Mouse (Mus musculus) kidney, postnatal 0 days (tissue): ENCODE measurements around the gene BC017158. TPM values are rescaled to one million over a fixed set of nuclear protein-coding genes. Genes with fewer than 3 reads are reported as not detected.

Source experiments
- ATAC-seq: fragments of 200-750 bp; cut with Nextera tagmentation; replicated peaks from 2 replicates; pipeline ENCODE4 v1.8.0; 2017; ENCODE audit warnings: low read depth, moderate number of reproducible peaks, moderate TSS enrichment, moderate library complexity; ENCODE audit not compliant: low FRiP score
- DNase-seq: peaks from one replicate; pipeline ENCODE4 v3.0.0-alpha.2; 2016; ENCODE audit warnings: low spot score
- H3K27ac ChIP-seq: fragments of 300-500 bp; sonication (generic); 2 replicates; pipeline ENCODE4 v1.5.1; 2014; ENCODE audit warnings: mild to moderate bottlenecking
- H3K27me3 ChIP-seq: fragments of 300-500 bp; sonication (generic); 2 replicates; pipeline ENCODE4 v1.6.1; 2014; ENCODE audit warnings: low read length, mixed read lengths; ENCODE audit not compliant: insufficient read depth
- H3K36me3 ChIP-seq: fragments of 300-500 bp; sonication (generic); 2 replicates; pipeline ENCODE4 v1.6.1; 2014; ENCODE audit warnings: low read length, mixed read lengths; ENCODE audit not compliant: insufficient read depth
- H3K4me1 ChIP-seq: fragments of 300-500 bp; sonication (generic); replicated peaks from 2 replicates; pipeline ENCODE4 v1.6.1; 2014; ENCODE audit warnings: antibody characterized with exemption, low read length, mixed read lengths; ENCODE audit not compliant: insufficient read depth
- H3K4me2 ChIP-seq: fragments of 300-500 bp; sonication (generic); 2 replicates; pipeline ENCODE4 v1.6.1; 2014; ENCODE audit warnings: mild to moderate bottlenecking, low read length, moderate library complexity, mixed read lengths
- H3K4me3 ChIP-seq: fragments of 300-500 bp; sonication (generic); replicated peaks from 2 replicates; pipeline ENCODE4 v1.5.1; 2014; ENCODE audit warnings: low read depth, low read length
- H3K9ac ChIP-seq: fragments of 300-500 bp; sonication (generic); 2 replicates; pipeline ENCODE4 v1.6.1; 2014; ENCODE audit warnings: low read depth, low read length
- H3K9me3 ChIP-seq: fragments of 300-500 bp; sonication (generic); replicated peaks from 2 replicates; pipeline ENCODE4 v1.6.1; 2016; ENCODE audit warnings: low read length, inconsistent platforms, mixed read lengths
- CTCF ChIP-seq: IDR thresholded peaks from 2 replicates; pipeline ENCODE4 v1.5.1; 2016; ENCODE audit warnings: antibody characterized with exemption, low read depth, mild to moderate bottlenecking, moderate library complexity
- WGBS: fragments of 180-500 bp; shearing (Covaris S2); extraction: QIAGEN DNeasy Blood & Tissue Kit; methylation state at CpG from one replicate; pipeline ENCODE4 v1.1.7; 2014; 5-methylcytosine and 5-hydroxymethylcytosine counted together
- polyA plus RNA-seq: library from polyadenylated mRNA; unstranded; fragments of >200 nt; fragmentation: Nextera tagmentation; extraction: Ambion mirVana; gene quantifications from 2 replicates; pipeline ENCODE4 v1.2.1, GENCODE M21; 2015

The BC017158 gene
- polyA plus RNA-seq, 1 experiment from 2014 or later = 22.1 TPM

- TF ChIP-seq CTCF = peak; percentile 75
- H3K27me3 ChIP-seq = no peaks in the 10 kb centered on the region
- peaks cover 11% of the 10 kb centered on the region; the same call in 1 of the 2 replicates for H3K4me1 ChIP-seq
- peaks cover 13% of the 10 kb centered on the region for H3K36me3 ChIP-seq
- H3K4me2 ChIP-seq = peak overlapping the region; percentile 55
- peak overlapping the region; percentile 61 for H3K9ac ChIP-seq
- peak overlapping the region; percentile 47 for H3K4me3 ChIP-seq
- peak; percentile 65 for ATAC-seq
- H3K9me3 ChIP-seq = no peaks in the 10 kb centered on the region
- DNase-seq = peak; percentile 95
- 2% methylated on average over 13 of the region's 13 CpGs for WGBS
- peak overlapping the region; percentile 80 for H3K27ac ChIP-seq
Observed at GRCm38 (mm10) chr7:128247443-128247842, 50.5 kb downstream of the BC017158 start.

GRCm38 (mm10) chr7:128246496-128247391, 51.2 kb downstream of the BC017158 start, which contains the start of gene Tgfb1i1:
Tgfb1i1 (plus strand) TSS chr7:128246812.
- peak within 1 kb of the TSS; percentile 47 for H3K4me3 ChIP-seq
- 1% methylated on average over 28 of the region's 30 CpGs for WGBS
- no peak for TF ChIP-seq CTCF
- no peaks in the 10 kb centered on the region for H3K27me3 ChIP-seq
- DNase-seq = peak; percentile 83
- peak within 1 kb of the TSS; percentile 55 for H3K4me2 ChIP-seq
- ATAC-seq = peak; percentile 79
- H3K27ac ChIP-seq = peak within 1 kb of the TSS; percentile 80
- H3K9me3 ChIP-seq = no peaks in the 10 kb centered on the region
- peak within 1 kb of the TSS; percentile 61 for H3K9ac ChIP-seq
- H3K4me1 ChIP-seq = 0 out of 2 replicates have a peak, but pooled peaks cover 4% of the 10 kb centered on the region
- peaks cover 17% of the 10 kb centered on the region for H3K36me3 ChIP-seq

DNA sequence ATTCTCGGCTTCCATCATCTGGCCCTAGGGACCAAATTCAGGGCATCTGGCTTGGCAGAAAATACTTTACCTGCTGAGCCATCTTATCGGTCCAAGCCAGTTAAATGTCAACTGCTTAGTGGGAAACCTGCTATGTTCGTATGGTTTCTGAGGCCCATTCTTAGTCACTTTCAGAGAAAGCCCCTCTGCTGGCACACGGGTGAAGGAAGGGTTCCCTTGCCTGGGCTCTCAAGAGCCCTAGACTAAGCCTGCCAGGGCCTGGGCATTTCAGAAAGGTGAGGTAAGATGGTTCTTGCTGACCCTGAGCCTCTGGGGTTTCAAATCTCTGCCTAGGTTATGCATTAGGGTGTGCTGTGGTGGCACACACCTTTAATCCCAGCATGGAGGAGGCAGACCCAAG, 52.4 kb downstream of the BC017158 start:
- H3K4me2 ChIP-seq = no peak overlapping the region
- H3K36me3 ChIP-seq = peaks cover 26% of the 10 kb centered on the region
- 89% methylated on average over 4 of the region's 4 CpGs for WGBS

DNA sequence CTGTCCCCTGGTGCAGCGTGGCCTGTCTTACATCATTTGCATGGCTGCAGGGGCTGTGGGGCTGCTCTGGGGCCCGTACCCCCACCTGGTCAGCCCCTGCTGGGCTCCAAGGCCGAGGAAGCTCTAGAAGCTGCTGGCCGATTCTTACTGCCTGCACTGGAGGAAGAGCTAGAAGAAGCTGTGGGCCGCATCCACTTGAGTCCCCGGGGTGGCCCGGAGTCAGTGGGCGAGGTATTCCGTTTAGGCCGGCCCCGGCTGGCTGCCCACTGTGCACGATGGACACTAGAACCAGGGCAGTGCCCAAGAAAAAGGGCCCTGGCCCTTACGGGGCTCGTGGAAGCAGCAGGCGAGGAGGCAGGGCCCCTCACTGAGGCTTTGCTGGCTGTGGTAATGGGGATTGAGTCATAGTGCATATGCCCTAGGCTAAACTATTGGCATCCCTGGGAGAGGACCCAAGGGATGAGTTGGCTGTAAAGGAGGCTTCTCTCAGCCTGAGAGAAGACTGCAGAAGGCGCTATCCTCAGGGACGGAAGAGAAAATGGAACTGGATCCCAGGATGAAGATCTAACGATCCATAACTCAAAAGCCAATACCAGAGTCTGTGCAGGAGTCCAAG, 53.5 kb downstream of the BC017158 start:
- Histone ChIP-seq H3K4me3 (no peak overlapping the region), H3K36me3 (peaks cover 34% of the 10 kb centered on the region), H3K4me1 (0 out of 2 replicates have a peak, but pooled peaks cover 3% of the 10 kb centered on the region), H3K9me3 (no peaks in the 10 kb centered on the region), H3K9ac (no peak overlapping the region), H3K27ac (no peak overlapping the region), H3K4me2 (no peak overlapping the region), H3K27me3 (no peaks in the 10 kb centered on the region)
- ATAC-seq = no peak
- DNase-seq = no peak
- WGBS = 94% methylated on average over 18 of the region's 18 CpGs
- TF ChIP-seq CTCF = no peak

More for the DNA sequence above, 52.4 kb downstream of the BC017158 start:
- Histone ChIP-seq H3K9me3 (no peaks in the 10 kb centered on the region), H3K4me1 (no peaks in the 10 kb centered on the region), H3K9ac (no peak overlapping the region), H3K4me3 (no peak overlapping the region), H3K27me3 (no peaks in the 10 kb centered on the region), H3K27ac (peak overlapping the region; percentile 77)
- no peak for ATAC-seq
- DNase-seq = no peak
- TF ChIP-seq CTCF = no peak

GRCm38 (mm10) chr7:128243921-128244320, 54.0 kb downstream of the BC017158 start:
- DNase-seq (no peak), ATAC-seq (no peak)
- no peak overlapping the region for H3K9ac ChIP-seq
- no peaks in the 10 kb centered on the region for H3K9me3 ChIP-seq
- H3K27ac ChIP-seq = no peak overlapping the region
- H3K27me3 ChIP-seq = no peaks in the 10 kb centered on the region
- H3K4me1 ChIP-seq = 0 out of 2 replicates have a peak, but pooled peaks cover 4% of the 10 kb centered on the region
- WGBS = 66% methylated on average over 10 of the region's 10 CpGs
- peaks cover 34% of the 10 kb centered on the region for H3K36me3 ChIP-seq
- no peak overlapping the region for H3K4me3 ChIP-seq
- H3K4me2 ChIP-seq = no peak overlapping the region
- no peak for TF ChIP-seq CTCF

DNA sequence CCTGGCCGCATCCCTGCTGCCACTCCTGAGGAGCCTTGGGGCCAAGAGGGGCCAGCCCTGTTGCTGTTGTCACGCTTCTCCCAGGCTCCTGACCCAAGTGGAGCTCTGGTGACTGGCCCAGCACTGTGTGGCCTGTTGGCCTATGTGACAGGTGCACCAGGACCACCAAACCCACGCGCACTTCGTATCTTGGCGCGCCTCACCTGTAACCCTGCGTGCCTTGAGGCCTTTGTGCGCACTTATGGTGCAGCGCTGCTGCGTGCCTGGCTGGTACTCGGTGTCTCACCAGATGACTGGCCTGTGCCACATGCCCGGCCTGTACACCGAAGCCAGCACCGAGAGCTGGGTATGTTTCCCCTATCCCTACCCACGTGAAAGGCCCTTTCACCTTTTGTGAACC, 55.6 kb downstream of the BC017158 start:
- TF ChIP-seq CTCF = no peak
- WGBS = 95% methylated on average over 16 of the region's 16 CpGs
- Histone ChIP-seq H3K9ac (no peak overlapping the region), H3K27ac (no peak overlapping the region), H3K9me3 (no peaks in the 10 kb centered on the region), H3K4me2 (no peak overlapping the region), H3K27me3 (no peaks in the 10 kb centered on the region), H3K4me1 (0 out of 2 replicates have a peak, but pooled peaks cover 4% of the 10 kb centered on the region), H3K36me3 (peaks cover 34% of the 10 kb centered on the region), H3K4me3 (no peak overlapping the region)
- no peak for DNase-seq
- ATAC-seq = no peak
